Mouse (Mus musculus): ENCODE measurements at regions not wholly inside any gene's neighbourhood (a gene's known extent, or its start where the extent isn't known, plus 50 kb on each side); places are given as distances from the start of the nearest gene placed in this dataset.

DNA sequence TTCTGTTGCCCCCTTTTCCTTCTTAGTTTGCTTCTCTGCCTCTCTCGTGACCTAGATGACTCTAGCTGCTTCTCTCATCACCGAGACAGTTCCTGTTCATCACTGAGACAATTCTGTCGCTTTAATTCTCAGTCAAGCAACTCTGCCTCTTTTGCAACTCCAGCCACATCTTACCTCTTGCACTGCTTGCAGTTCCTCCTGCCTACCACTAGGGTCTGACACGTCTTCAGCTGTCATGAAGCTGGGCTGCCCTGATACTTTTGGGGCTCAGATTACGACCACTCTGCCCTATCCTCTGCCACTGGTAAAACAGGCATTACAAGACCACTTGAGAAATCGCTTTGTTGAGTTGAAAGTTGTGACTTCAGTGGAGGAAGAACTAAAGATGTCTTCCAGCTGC lies 216.9 kb upstream of the Fam98a start:
- H3K4me3 ChIP-seq (replicated peaks; ENCODE audit: low read length), result no peak overlapping the region
- H3K36me3 ChIP-seq (ENCODE audit: insufficient read depth, low read length), result no peaks in the 10 kb centered on the region
- TF ChIP-seq NANOG (IDR thresholded peaks at IDR 0.05; ENCODE audit: borderline replicate concordance, low read length), result no peak
- peak; percentile 58 for TF ChIP-seq CTCF (conservative IDR thresholded peaks at IDR 0.05; ENCODE audit: low read length)
- H3K9me3 ChIP-seq (ENCODE audit: low read length), result peaks cover 20% of the 10 kb centered on the region
- H3K4me1 ChIP-seq (replicated peaks; ENCODE audit: low read depth, low read length), result no peaks in the 10 kb centered on the region
- H3K27me3 ChIP-seq (ENCODE audit: insufficient read depth, low read length), result no peaks in the 10 kb centered on the region

DNA sequence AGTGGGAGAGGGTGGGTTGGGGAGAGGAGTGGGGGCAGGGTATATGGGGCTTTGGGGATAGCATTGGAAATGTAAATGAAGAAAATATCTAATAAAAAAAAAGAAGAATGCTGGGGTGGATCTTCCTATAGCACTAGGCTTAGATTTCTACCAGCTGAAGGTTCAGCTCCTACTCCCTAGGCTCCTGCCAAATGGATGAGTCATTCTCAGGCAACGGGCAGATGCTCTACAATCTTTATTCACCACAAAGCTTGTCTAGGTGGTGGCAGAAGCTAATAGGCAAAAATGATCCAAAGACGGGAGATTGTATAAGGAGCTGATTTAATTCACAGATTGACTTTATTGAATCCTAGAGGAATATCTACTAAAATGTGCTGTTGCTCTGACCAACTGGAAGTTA lies 211.6 kb upstream of the Fam98a start:
- Histone ChIP-seq H3K4me3 (replicated peaks; ENCODE audit: low read length) (no peak overlapping the region), H3K4me1 (replicated peaks; ENCODE audit: low read depth, low read length) (no peaks in the 10 kb centered on the region), H3K27me3 (ENCODE audit: insufficient read depth, low read length) (no peaks in the 10 kb centered on the region), H3K36me3 (ENCODE audit: insufficient read depth, low read length) (no peaks in the 10 kb centered on the region), H3K9me3 (ENCODE audit: low read length) (peaks cover 2% of the 10 kb centered on the region; the same call in 1 of the 2 replicates)
- no peak for TF ChIP-seq POU5F1 (IDR thresholded peaks at IDR 0.05; ENCODE audit: borderline replicate concordance, low read length)
- no peak for TF ChIP-seq NANOG (IDR thresholded peaks at IDR 0.05; ENCODE audit: borderline replicate concordance, low read length)
- TF ChIP-seq CTCF (conservative IDR thresholded peaks at IDR 0.05; ENCODE audit: low read length), result no peak

DNA sequence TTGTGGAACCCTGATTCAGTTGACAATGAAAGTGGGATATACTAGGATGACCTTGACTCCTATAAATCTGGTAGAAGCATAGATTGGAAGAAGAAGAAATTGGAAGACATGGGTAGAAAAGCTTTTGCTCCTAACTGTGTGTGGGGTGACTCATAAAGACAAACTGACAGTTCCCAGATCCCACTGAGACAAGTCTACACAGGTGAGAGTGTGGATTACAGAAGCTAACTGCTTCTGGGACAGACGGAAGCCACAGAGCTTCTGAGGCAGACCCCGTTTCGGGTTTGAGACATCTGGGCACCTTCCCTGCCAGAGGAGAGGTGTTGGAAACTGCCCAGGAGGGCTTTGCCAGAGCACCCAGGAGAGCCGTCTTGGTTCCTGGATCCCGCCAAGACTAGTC lies 204.7 kb upstream of the Fam98a start:
- H3K36me3 ChIP-seq (ENCODE audit: insufficient read depth, low read length), result no peaks in the 10 kb centered on the region
- no peaks in the 10 kb centered on the region for H3K4me1 ChIP-seq (replicated peaks; ENCODE audit: low read depth, low read length)
- TF ChIP-seq POU5F1 (IDR thresholded peaks at IDR 0.05; ENCODE audit: borderline replicate concordance, low read length) (no peak), NANOG (IDR thresholded peaks at IDR 0.05; ENCODE audit: borderline replicate concordance, low read length) (no peak), CTCF (conservative IDR thresholded peaks at IDR 0.05; ENCODE audit: low read length) (no peak)
- no peak overlapping the region for H3K4me3 ChIP-seq (replicated peaks; ENCODE audit: low read length)
- no peaks in the 10 kb centered on the region for H3K27me3 ChIP-seq (ENCODE audit: insufficient read depth, low read length)
- peaks cover 18% of the 10 kb centered on the region for H3K9me3 ChIP-seq (ENCODE audit: low read length)

DNA sequence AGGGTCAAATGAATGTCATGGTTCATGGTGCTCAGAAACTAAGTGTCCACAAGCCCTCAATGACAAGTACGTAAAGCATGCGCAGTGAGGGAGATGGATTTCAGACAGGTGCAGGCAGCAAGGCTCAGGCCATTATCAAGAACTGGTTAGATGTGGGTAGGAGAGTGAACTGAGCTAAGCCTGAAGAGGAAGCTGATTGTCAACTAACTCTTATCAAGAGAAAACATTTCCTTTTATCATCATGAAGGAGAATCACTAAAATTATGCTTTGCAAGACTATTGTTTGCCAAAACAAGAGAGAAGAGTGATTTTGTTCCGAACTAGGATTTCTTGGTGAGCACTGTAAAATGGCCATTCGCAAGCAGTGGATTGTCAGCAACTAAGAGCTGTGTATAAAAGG lies 164.7 kb upstream of the Fam98a start:
- Histone ChIP-seq H3K4me3 (replicated peaks; ENCODE audit: low read length) (no peak overlapping the region), H3K4me1 (replicated peaks; ENCODE audit: low read depth, low read length) (no peaks in the 10 kb centered on the region), H3K9me3 (ENCODE audit: low read length) (no peaks in the 10 kb centered on the region), H3K36me3 (ENCODE audit: insufficient read depth, low read length) (no peaks in the 10 kb centered on the region), H3K27me3 (ENCODE audit: insufficient read depth, low read length) (no peaks in the 10 kb centered on the region)
- TF ChIP-seq POU5F1 (IDR thresholded peaks at IDR 0.05; ENCODE audit: borderline replicate concordance, low read length), result no peak
- TF ChIP-seq CTCF (conservative IDR thresholded peaks at IDR 0.05; ENCODE audit: low read length), result no peak
- TF ChIP-seq NANOG (IDR thresholded peaks at IDR 0.05; ENCODE audit: borderline replicate concordance, low read length), result no peak

DNA sequence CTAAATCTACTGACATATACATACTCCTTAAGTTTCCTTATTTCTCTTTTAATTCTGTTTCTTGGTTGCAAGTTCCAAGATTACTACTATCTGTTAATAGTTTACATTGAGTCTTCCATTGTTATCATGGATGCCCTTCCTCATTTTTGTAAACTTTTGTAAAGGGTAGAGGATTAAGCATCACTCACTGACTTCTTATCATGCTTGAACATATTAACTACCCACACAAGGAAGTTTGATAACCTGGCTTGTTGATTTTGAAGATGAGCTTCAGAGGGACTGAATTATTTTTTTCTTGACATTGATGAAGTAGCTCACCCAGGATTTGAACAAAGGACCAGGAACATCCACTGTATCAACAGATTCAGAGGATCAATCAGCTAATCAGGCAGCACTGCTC lies 162.8 kb upstream of the Fam98a start:
- Histone ChIP-seq H3K9me3 (ENCODE audit: low read length) (no peaks in the 10 kb centered on the region), H3K27me3 (ENCODE audit: insufficient read depth, low read length) (no peaks in the 10 kb centered on the region), H3K4me1 (replicated peaks; ENCODE audit: low read depth, low read length) (no peaks in the 10 kb centered on the region), H3K36me3 (ENCODE audit: insufficient read depth, low read length) (no peaks in the 10 kb centered on the region), H3K4me3 (replicated peaks; ENCODE audit: low read length) (no peak overlapping the region)
- TF ChIP-seq CTCF (conservative IDR thresholded peaks at IDR 0.05; ENCODE audit: low read length) (no peak), NANOG (IDR thresholded peaks at IDR 0.05; ENCODE audit: borderline replicate concordance, low read length) (no peak), POU5F1 (IDR thresholded peaks at IDR 0.05; ENCODE audit: borderline replicate concordance, low read length) (no peak)

DNA sequence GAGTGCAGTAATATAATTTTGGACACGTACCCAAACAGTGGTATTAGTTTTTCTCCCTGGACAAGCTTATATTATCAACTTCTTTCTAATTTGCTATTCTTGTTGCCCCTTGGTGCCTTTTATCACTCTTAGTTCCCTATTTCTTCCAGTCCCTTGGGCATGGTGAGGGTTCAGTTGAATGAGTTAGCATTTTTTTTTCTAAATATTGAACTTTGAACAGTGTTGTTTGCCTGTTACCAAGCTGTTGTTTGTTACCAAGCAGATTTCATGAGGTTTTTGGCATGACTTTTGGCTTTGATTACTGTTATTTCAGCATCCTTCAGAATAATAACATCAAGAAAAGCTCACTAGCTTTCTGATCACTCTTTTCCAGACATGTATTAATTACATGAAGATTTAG lies 162.3 kb upstream of the Fam98a start:
- H3K36me3 ChIP-seq (ENCODE audit: insufficient read depth, low read length), result no peaks in the 10 kb centered on the region
- H3K27me3 ChIP-seq (ENCODE audit: insufficient read depth, low read length), result no peaks in the 10 kb centered on the region
- TF ChIP-seq CTCF (conservative IDR thresholded peaks at IDR 0.05; ENCODE audit: low read length) (no peak), POU5F1 (IDR thresholded peaks at IDR 0.05; ENCODE audit: borderline replicate concordance, low read length) (no peak), NANOG (IDR thresholded peaks at IDR 0.05; ENCODE audit: borderline replicate concordance, low read length) (no peak)
- no peaks in the 10 kb centered on the region for H3K9me3 ChIP-seq (ENCODE audit: low read length)
- no peaks in the 10 kb centered on the region for H3K4me1 ChIP-seq (replicated peaks; ENCODE audit: low read depth, low read length)
- H3K4me3 ChIP-seq (replicated peaks; ENCODE audit: low read length), result no peak overlapping the region

DNA sequence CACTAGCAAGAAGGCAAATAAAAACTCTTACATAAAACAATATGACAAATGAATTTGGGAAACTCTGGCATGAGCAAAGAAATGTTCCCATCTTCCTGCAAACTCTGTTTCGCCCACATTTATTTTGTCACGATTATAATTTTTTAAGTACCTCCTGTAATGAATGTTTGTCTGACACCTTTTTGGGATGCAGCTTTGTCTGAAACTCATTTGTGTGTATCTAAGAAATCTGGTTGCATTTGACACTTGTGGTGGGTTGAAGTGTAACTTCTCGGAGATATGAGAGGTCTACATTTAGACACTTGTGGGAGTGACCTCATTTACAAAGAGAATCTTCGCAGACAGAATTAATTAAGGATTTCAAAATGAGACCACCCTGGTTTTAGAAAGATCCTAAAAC lies 155.9 kb upstream of the Fam98a start:
- no peaks in the 10 kb centered on the region for H3K27me3 ChIP-seq (ENCODE audit: insufficient read depth, low read length)
- H3K36me3 ChIP-seq (ENCODE audit: insufficient read depth, low read length), result no peaks in the 10 kb centered on the region
- H3K4me3 ChIP-seq (replicated peaks; ENCODE audit: low read length), result no peak overlapping the region
- no peaks in the 10 kb centered on the region for H3K4me1 ChIP-seq (replicated peaks; ENCODE audit: low read depth, low read length)
- H3K9me3 ChIP-seq (ENCODE audit: low read length), result no peaks in the 10 kb centered on the region
- TF ChIP-seq POU5F1 (IDR thresholded peaks at IDR 0.05; ENCODE audit: borderline replicate concordance, low read length) (no peak), NANOG (IDR thresholded peaks at IDR 0.05; ENCODE audit: borderline replicate concordance, low read length) (no peak), CTCF (conservative IDR thresholded peaks at IDR 0.05; ENCODE audit: low read length) (no peak)

DNA sequence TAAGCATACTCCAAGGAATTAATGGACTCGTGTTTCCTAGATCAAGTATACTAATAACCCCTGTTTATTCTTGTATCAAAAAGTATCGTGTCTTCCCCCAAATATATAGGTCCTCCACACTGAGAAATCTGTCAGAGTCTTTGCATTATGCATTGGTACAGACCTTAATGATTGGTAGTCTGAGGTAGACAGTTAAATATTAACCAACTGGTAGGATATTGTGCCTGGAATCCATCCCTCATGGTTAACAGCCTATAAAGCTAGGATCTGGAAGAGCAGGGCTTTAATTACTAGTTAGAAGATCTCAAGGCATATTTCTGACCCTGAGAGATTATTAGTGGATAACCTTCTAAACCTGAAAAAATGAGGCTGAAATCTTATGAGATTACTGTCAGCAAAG lies 153.6 kb upstream of the Fam98a start:
- H3K4me3 ChIP-seq (replicated peaks; ENCODE audit: low read length), result no peak overlapping the region
- no peaks in the 10 kb centered on the region for H3K9me3 ChIP-seq (ENCODE audit: low read length)
- no peak for TF ChIP-seq POU5F1 (IDR thresholded peaks at IDR 0.05; ENCODE audit: borderline replicate concordance, low read length)
- no peak for TF ChIP-seq NANOG (IDR thresholded peaks at IDR 0.05; ENCODE audit: borderline replicate concordance, low read length)
- no peak for TF ChIP-seq CTCF (conservative IDR thresholded peaks at IDR 0.05; ENCODE audit: low read length)
- H3K4me1 ChIP-seq (replicated peaks; ENCODE audit: low read depth, low read length), result no peaks in the 10 kb centered on the region
- H3K27me3 ChIP-seq (ENCODE audit: insufficient read depth, low read length), result no peaks in the 10 kb centered on the region
- no peaks in the 10 kb centered on the region for H3K36me3 ChIP-seq (ENCODE audit: insufficient read depth, low read length)

DNA sequence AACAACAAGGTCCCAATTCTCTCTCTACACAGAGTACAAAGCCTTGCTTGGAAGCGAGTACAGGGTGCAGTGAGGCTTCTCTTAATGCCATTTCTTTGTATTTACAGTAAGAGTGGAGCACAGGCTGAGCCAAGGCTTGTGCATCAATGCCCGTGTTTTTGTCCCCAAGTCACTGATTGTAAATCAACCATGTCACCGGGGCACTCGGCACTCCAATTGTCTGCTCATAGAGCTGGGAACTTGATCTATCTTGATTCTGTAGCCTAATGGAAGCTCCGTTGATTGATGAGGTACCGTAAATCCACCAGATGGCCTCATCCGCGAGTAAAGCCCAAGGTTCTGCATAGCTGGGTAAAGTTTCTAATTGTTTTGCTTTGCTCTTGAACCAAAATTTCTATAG lies 152.1 kb upstream of the Fam98a start:
- Histone ChIP-seq H3K36me3 (ENCODE audit: insufficient read depth, low read length) (no peaks in the 10 kb centered on the region), H3K9me3 (ENCODE audit: low read length) (no peaks in the 10 kb centered on the region), H3K27me3 (ENCODE audit: insufficient read depth, low read length) (no peaks in the 10 kb centered on the region), H3K4me1 (replicated peaks; ENCODE audit: low read depth, low read length) (no peaks in the 10 kb centered on the region), H3K4me3 (replicated peaks; ENCODE audit: low read length) (no peak overlapping the region)
- no peak for TF ChIP-seq NANOG (IDR thresholded peaks at IDR 0.05; ENCODE audit: borderline replicate concordance, low read length)
- no peak for TF ChIP-seq POU5F1 (IDR thresholded peaks at IDR 0.05; ENCODE audit: borderline replicate concordance, low read length)
- no peak for TF ChIP-seq CTCF (conservative IDR thresholded peaks at IDR 0.05; ENCODE audit: low read length)

Data from E14TG2a.4 (cell line).